Mouse (Mus musculus): Measurements from ENCODE around the gene BC035947.
A peak's percentile ranks its signal among the peaks of the same experiment; 100 is the strongest.

Gene BC035947

GRCm38 (mm10) chr1:78501036-78501435, 10.9 kb downstream of the BC035947 start:
- no peak for DNase-seq

DNA sequence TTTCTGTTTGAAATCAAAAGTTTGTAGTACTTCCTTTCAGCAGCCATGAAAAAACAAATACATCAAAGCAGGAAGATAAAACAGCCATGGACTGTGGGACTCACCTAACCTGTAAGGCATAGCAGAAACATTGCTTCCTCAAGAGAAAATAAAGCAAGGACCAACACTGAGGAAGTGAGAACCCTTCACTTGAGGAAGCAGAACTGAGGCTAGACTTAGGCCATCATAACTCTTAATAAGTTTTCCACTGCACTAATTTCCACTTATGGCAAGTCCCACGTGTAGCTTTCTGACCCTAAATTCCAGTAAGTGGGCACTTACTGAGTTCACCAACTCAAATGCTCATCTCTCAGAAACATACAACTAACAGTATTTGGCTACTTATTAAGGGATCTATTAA, 21.8 kb downstream of the BC035947 start:
- DNase-seq, result no peak

DNA sequence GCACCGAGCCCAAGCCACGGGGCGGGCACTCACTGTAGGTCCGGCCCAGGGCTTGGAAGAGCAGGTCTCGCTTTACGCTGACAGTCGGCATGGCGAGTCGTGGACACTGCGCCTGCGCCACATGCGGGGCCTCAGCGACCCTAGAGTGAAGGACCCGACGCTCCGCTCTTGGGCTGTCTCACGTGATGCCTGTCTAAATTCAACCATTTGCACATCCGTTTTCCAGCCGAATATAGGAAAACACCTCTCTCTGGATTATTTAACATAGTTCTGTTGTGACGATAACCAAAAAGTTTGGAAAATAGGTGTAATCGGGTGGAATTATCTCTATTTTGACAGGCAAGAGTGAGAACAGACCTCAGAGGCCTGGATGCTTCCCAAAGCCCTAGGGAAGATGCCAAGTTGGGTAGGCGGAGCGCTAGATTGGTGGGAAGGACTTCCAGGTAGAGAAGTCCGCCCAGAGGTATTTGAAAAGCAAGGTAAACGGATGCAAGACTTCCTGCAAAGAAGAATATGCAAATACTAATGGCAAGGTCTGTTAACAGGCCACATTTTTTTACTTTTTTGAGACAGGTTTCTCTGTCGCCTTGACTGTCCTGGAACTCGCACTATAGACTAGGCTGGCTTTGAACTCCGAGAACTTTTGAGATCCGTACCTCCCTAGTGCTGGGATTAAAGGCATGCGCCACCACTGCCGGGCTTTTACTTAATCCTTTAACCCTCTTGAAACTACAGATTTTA, 23.0 kb downstream of the BC035947 start, which contains the start of gene Farsb:
Gene Farsb (minus strand): TSS at position 146 of the 741 bp plus-strand sequence.
- peak; percentile 93 for DNase-seq

DNA sequence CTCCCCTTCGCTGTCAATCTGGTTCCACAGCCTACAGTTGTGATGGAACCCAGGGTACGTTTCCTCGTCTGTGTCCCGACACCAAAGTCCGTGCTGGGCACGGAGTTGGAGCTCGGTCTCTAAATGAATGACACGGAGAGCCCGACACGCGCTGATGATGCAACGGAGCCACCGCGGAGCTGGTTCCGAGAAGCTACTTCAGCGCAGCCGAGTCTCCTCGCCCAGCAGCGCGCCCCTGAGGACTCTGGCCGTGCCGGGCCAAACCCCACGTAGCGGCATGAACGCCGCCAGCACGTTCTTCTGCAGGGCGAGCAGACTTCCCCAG, 23.6 kb downstream of the BC035947 start:
- no peak for DNase-seq

GRCm38 (mm10) chr1:78484361-78484760, 27.6 kb downstream of the BC035947 start:
- DNase-seq, result no peak

- DNase-seq, result no peak
These were observed 28.5 kb downstream of the BC035947 start for GRCm38 (mm10) chr1:78483430-78483829.

DNA sequence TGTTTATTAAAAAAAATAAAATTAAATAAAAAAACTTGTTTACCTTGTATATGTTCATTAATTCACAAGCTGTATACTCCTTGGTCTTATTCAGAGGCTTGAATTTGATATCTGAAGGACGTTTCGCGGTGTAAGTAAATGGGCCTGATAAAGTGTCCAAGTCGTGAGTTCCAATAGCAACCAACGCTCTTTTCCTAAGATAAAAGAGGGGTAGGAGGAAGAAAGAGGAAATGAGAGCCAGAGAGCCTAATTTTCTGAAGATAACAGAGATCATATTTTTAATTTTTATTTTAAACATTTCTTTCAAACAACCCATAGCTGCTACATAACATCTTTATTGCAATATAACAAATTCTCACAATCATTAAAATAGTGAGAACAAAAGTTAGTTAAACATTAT, 39.5 kb downstream of the BC035947 start:
- no peak for DNase-seq

GRCm38 (mm10) chr1:78454659-78455058, 57.3 kb downstream of the BC035947 start:
- peak; percentile 45 for DNase-seq

GRCm38 (mm10) chr1:78453886-78454285, 58.1 kb downstream of the BC035947 start:
- DNase-seq, result peak; percentile 13

DNA sequence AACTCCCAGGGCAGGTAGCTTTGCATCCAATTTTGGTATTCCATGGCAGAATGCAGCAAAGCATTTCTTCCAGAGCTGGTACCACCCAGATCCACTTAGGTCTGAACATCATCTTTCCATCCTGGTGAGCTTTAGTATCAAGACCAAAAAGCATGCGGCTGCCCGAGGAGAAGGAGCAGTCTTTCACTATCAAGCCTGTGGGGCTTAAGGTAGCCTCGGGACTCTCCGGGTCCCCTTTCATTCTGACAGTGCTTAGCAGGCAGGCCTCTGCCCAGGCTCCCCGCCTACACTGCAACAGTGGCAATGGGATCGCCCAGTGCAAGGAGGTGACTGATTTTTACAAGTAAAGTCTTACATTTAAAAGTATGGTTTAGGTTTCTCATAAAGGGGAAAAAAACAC, 59.4 kb downstream of the BC035947 start:
- DNase-seq, result no peak

GRCm38 (mm10) chr1:78451070-78451854, 60.7 kb downstream of the BC035947 start:
- DNase-seq, result peak; percentile 15

GRCm38 (mm10) chr1:78448091-78448490, 63.9 kb downstream of the BC035947 start:
- DNase-seq, result no peak
